In genomic region chr17:37990453-37990961, GRCm38 (mm10) we compare ENCODE assay signal across 23 mouse cellular contexts. TPM values are rescaled to one million over a fixed set of nuclear protein-coding genes. Genes with fewer than 3 reads are reported as not detected.
DNase-seq lines count a peak whose midpoint lies in the region; ATAC-seq lines count a peak whose summit lies in the region.
"Had no signal": no experiment of that assay in that cellular context is flagged by ENCODE, and none has a peak within 500 bp of the region (broad histone marks: within the 10 kb centered on the region; RNA-seq: fewer than 3 reads in every experiment).

No protein-coding gene starts in this region.

- H3K4me3 ChIP-seq in heart, embryonic 12.5 days, result no peak overlapping the region
- H3K4me3 ChIP-seq in liver, embryonic 11.5 days (ENCODE audit: low read depth, low read length), result no peak overlapping the region
- H3K4me3 ChIP-seq: embryonic facial prominence, embryonic 13.5 days; forebrain, embryonic 12.5 days; limb, embryonic 15.5 days; neural tube, embryonic 13.5 days had no signal

- WGBS in heart, embryonic 12.5 days, result 37% methylated on average over 3 of the region's 3 CpGs
- 45% methylated on average over 3 of the region's 3 CpGs for WGBS in liver, embryonic 11.5 days

- DNase-seq in heart, adult 9 months (ENCODE audit: low spot score in 2 of 2), result no peak
- peak; percentile 94 for DNase-seq in ZHBTc4 (ENCODE audit: low read depth, low spot score)
- DNase-seq in liver, embryonic 11.5 days (ENCODE audit: low spot score), result no peak
- no peak for DNase-seq in adrenal gland, adult 2 months
- DNase-seq in adrenal gland, adult (ENCODE audit: inconsistent age in 2 of 2, low spot score in 1 of 2), result no peak
- DNase-seq in kidney, adult 18-20 months, result no peak
- DNase-seq: B cell, adult 2 months; cerebellum, adult 9-10 months; gastrocnemius, postnatal 36 days; kidney, postnatal 25 days; layer of hippocampus, adult 9-11 months; lung, postnatal 14 days; right cerebral cortex, postnatal 4 days had no signal

- H3K36me3 ChIP-seq in heart, embryonic 12.5 days, result no peaks in the 10 kb centered on the region
- H3K36me3 ChIP-seq in liver, embryonic 11.5 days (ENCODE audit: control insufficient read depth, insufficient read depth, low read length), result no peaks in the 10 kb centered on the region
- H3K36me3 ChIP-seq: embryonic facial prominence, embryonic 13.5 days; forebrain, embryonic 12.5 days; limb, embryonic 15.5 days; neural tube, embryonic 13.5 days had no signal

- no peak overlapping the region for H3K9ac ChIP-seq in heart, embryonic 12.5 days
- H3K9ac ChIP-seq in liver, embryonic 11.5 days (ENCODE audit: low read depth, low read length), result no peak overlapping the region; the same call in 1 of the 2 replicates
- H3K9ac ChIP-seq: embryonic facial prominence, embryonic 13.5 days; forebrain, embryonic 12.5 days; hindbrain, embryonic 14.5 days; limb, embryonic 15.5 days; neural tube, embryonic 13.5 days had no signal

- peaks cover 4% of the 10 kb centered on the region; the same call in 1 of the 2 replicates for H3K9me3 ChIP-seq in heart, embryonic 12.5 days (replicated peaks)
- no peaks in the 10 kb centered on the region for H3K9me3 ChIP-seq in liver, embryonic 11.5 days (ENCODE audit: control insufficient read depth, low read length)
- H3K9me3 ChIP-seq: forebrain, embryonic 12.5 days; limb, embryonic 15.5 days; neural tube, embryonic 13.5 days had no signal

- peak; percentile 95 for ATAC-seq in heart, embryonic 12.5 days (ENCODE audit: insufficient number of reproducible peaks, low FRiP score)
- peak; percentile 92 for ATAC-seq in liver, embryonic 11.5 days (replicated peaks; ENCODE audit: low FRiP score)
- ATAC-seq: intestine, postnatal 0 days had no signal

- no peaks in the 10 kb centered on the region for H3K27me3 ChIP-seq in heart, embryonic 12.5 days (replicated peaks)
- no peaks in the 10 kb centered on the region for H3K27me3 ChIP-seq in liver, embryonic 11.5 days (replicated peaks; ENCODE audit: control insufficient read depth, insufficient read depth, low read length)
- H3K27me3 ChIP-seq: embryonic facial prominence, embryonic 13.5 days; forebrain, embryonic 12.5 days; limb, embryonic 15.5 days; neural tube, embryonic 13.5 days had no signal

- peak overlapping the region; percentile 43; the same call in 1 of the 2 replicates for H3K27ac ChIP-seq in heart, embryonic 12.5 days (ENCODE audit: poor library complexity, severe bottlenecking)
- peak overlapping the region; percentile 77; the same call in 1 of the 2 replicates for H3K27ac ChIP-seq in liver, embryonic 11.5 days (ENCODE audit: low read depth, low read length)
- H3K27ac ChIP-seq: embryonic facial prominence, embryonic 13.5 days; forebrain, embryonic 12.5 days; hindbrain, embryonic 14.5 days; limb, embryonic 15.5 days; neural tube, embryonic 13.5 days had no signal

- H3K4me2 ChIP-seq in heart, embryonic 12.5 days, result no peak overlapping the region
- peak overlapping the region; percentile 35; the same call in 1 of the 2 replicates for H3K4me2 ChIP-seq in liver, embryonic 11.5 days
- H3K4me2 ChIP-seq: embryonic facial prominence, embryonic 13.5 days; forebrain, embryonic 12.5 days; hindbrain, embryonic 14.5 days; limb, embryonic 15.5 days; neural tube, embryonic 13.5 days had no signal

- H3K4me1 ChIP-seq in heart, embryonic 12.5 days (replicated peaks), result no peaks in the 10 kb centered on the region
- H3K4me1 ChIP-seq in liver, embryonic 11.5 days (replicated peaks; ENCODE audit: control insufficient read depth, insufficient read depth, low read length), result no peaks in the 10 kb centered on the region
- H3K4me1 ChIP-seq: embryonic facial prominence, embryonic 13.5 days; forebrain, embryonic 12.5 days; limb, embryonic 15.5 days; neural tube, embryonic 13.5 days had no signal

RNA-seq across cellular contexts. Expression of gene Olfr761, which starts 37.6 kb away (rescaled TPM):
- not detected in 2 replicates for polyA plus RNA-seq in heart, embryonic 12.5 days (2016; fragmentation: Nextera tagmentation; extraction: Ambion mirVana)
- not detected in 2 replicates for polyA plus RNA-seq in liver, embryonic 11.5 days (2014; fragmentation: Nextera tagmentation; extraction: Ambion mirVana)
- not detected for total RNA-seq in adrenal gland, adult 2 months (2021)
- polyA plus RNA-seq in adrenal gland, adult 2 months (2012; rRNA removed), result not detected in 2 replicates
- total RNA-seq: gastrocnemius, postnatal 36 days; megakaryocyte-erythroid progenitor cell, adult 5-6 weeks; monocyte, adult 5-6 weeks had no signal
- polyA plus RNA-seq: embryonic facial prominence, embryonic 13.5 days; forebrain, embryonic 12.5 days; heart, embryonic 16.5 days; hindbrain, embryonic 14.5 days; intestine, postnatal 0 days; limb, embryonic 15.5 days; neural tube, embryonic 13.5 days had no signal
